Mouse (Mus musculus) mouse trophoblast stem cell (cell line): ENCODE measurements around the gene Klk6.

ENCODE experiments used
- in situ Hi-C, 2 experiments: fragments of 300-500 bp; cut with MseI, MboI; formaldehyde crosslinking; loops; 2 replicates in 1 of 2; 3 replicates in 1 of 2; pipeline ENCODE4 v1.15.1; 2025

Gene Klk6

GRCm38 (mm10) chr7:43824199-43824598 lies at the start of gene Klk6:
Gene Klk6 (plus strand): TSS chr7:43824499.
- in situ Hi-C loops, result no loop called here

- in situ Hi-C loops, result no loop called here
These were observed 49.5 kb upstream of the Klk6 start for GRCm38 (mm10) chr7:43774802-43775201.

GRCm38 (mm10) chr7:43775311-43776057 lies 48.8 kb upstream of the Klk6 start:
- in situ Hi-C loops, result no loop called here

GRCm38 (mm10) chr7:43776506-43776905 lies 47.8 kb upstream of the Klk6 start:
- in situ Hi-C loops, result no loop called here

GRCm38 (mm10) chr7:43777423-43777822 lies 46.9 kb upstream of the Klk6 start:
- in situ Hi-C loops, result no loop called here

- in situ Hi-C loops, result no loop called here
These were observed 45.9 kb upstream of the Klk6 start for GRCm38 (mm10) chr7:43778176-43778970.

- in situ Hi-C loops, result loop anchor here in 1 of 2 experiments (10.0 kb wide), 2 partner anchors 95 to 115 kb away; no protein-coding TSS in a partner anchor
These were observed 44.1 kb upstream of the Klk6 start for GRCm38 (mm10) chr7:43780241-43780640.

- in situ Hi-C loops, result loop anchor here in 1 of 2 experiments (10.0 kb wide), 2 partner anchors 96 to 114 kb away; no protein-coding TSS in a partner anchor
These were observed 43.6 kb upstream of the Klk6 start, which contains the start of gene Klk10 for GRCm38 (mm10) chr7:43780746-43781145. Gene Klk10 (plus strand): TSS chr7:43781035.

- in situ Hi-C loops, result loop anchor here in 1 of 2 experiments (10.0 kb wide), 2 partner anchors 97 to 113 kb away; no protein-coding TSS in a partner anchor
These were observed 42.8 kb upstream of the Klk6 start for GRCm38 (mm10) chr7:43781541-43781940.

GRCm38 (mm10) chr7:43782275-43783265 lies 41.7 kb upstream of the Klk6 start:
- in situ Hi-C loops, result loop anchor here in 1 of 2 experiments (10.0 kb wide), 2 partner anchors 98 to 112 kb away; no protein-coding TSS in a partner anchor

GRCm38 (mm10) chr7:43785286-43785685 lies 39.0 kb upstream of the Klk6 start:
- in situ Hi-C loops, result loop anchor here in 1 of 2 experiments (10.0 kb wide), 2 partner anchors 100 to 110 kb away; no protein-coding TSS in a partner anchor

- in situ Hi-C loops, result loop anchor here in 1 of 2 experiments (10.0 kb wide), 2 partner anchors 103 to 107 kb away; no protein-coding TSS in a partner anchor
These were observed 36.2 kb upstream of the Klk6 start for GRCm38 (mm10) chr7:43788096-43788495.

- in situ Hi-C loops, result loop anchor here in 1 of 2 experiments (10.0 kb wide), 2 partner anchors 104 to 106 kb away; no protein-coding TSS in a partner anchor
These were observed 35.0 kb upstream of the Klk6 start for GRCm38 (mm10) chr7:43789295-43789694.

- in situ Hi-C loops, result no loop called here
These were observed 32.7 kb upstream of the Klk6 start, which contains the start of gene Klk9 for GRCm38 (mm10) chr7:43791591-43791990. Gene Klk9 (plus strand): TSS chr7:43791891.

- in situ Hi-C loops, result no loop called here
These were observed 27.9 kb upstream of the Klk6 start for GRCm38 (mm10) chr7:43796355-43796754.

- in situ Hi-C loops, result no loop called here
These were observed 26.9 kb upstream of the Klk6 start, which contains the start of gene Klk8 for GRCm38 (mm10) chr7:43797333-43797769. Gene Klk8 (plus strand): TSS chr7:43797577.

- in situ Hi-C loops, result no loop called here
These were observed 26.3 kb upstream of the Klk6 start for GRCm38 (mm10) chr7:43797844-43798462.

- in situ Hi-C loops, result no loop called here
These were observed 24.4 kb upstream of the Klk6 start for GRCm38 (mm10) chr7:43799876-43800275.

GRCm38 (mm10) chr7:43810994-43811393 lies 13.3 kb upstream of the Klk6 start, which contains the start of gene Klk7:
Gene Klk7 (plus strand): TSS chr7:43811294.
- in situ Hi-C loops, result no loop called here

- in situ Hi-C loops, result no loop called here
These were observed 9.1 kb upstream of the Klk6 start for GRCm38 (mm10) chr7:43815211-43815610.
